In the genomic region with DNA sequence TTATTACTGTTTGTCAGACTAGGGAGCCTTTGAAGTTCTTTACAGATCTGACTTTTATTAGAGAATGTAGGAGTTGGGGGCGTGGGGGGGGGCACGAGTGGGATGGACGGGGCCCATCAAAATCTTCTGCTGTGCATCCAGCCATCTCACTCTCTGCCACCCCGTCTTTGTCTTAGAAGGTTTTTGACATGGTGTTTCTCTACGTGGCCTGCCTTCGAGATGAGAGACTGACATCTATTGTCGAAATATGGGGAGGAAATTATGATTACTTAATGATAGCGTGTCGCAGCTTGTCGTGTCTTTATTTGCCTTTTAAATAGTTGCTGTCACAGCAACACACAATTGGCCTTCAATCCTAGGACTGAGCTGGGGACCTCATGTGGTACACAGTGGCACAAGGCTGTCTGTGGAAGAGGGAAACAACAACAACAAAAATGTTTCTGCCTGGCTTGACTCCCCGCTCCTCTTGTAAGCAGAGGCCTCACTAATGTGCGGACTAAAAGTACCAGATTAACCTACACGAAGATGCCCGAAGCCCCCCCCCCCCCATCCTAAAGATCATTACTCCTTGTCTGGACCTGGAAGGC, we compare ENCODE assay signal across 10 mouse cellular contexts. TPM values are rescaled to one million over a fixed set of nuclear protein-coding genes. Genes with fewer than 3 reads are reported as not detected.
A peak's percentile ranks its signal among the peaks of the same experiment; 100 is the strongest.
DNase-seq lines count a peak whose midpoint lies in the region; ATAC-seq and TF ChIP-seq lines count a peak whose summit lies in the region.
"Had no signal": no experiment of that assay in that cellular context is flagged by ENCODE, and none has a peak within 500 bp of the region (broad histone marks: within the 10 kb centered on the region; RNA-seq: fewer than 3 reads in every experiment).

No protein-coding gene starts in this region.

- no peak for TF ChIP-seq POLR2A in thymus, adult 2 months (IDR thresholded peaks at IDR 0.05; ENCODE audit: control insufficient read depth, extremely low read depth, insufficient read depth, low read length, poor library complexity)
- TF ChIP-seq POLR2A in limb, embryonic 14.5 days (IDR thresholded peaks at IDR 0.05; ENCODE audit: borderline replicate concordance, extremely low read depth, insufficient read depth, insufficient read length), result no peak

- intact Hi-C loops in gastrocnemius, adult 2 months (cut with DNase I), result no loop called here

- no peaks in the 10 kb centered on the region for H3K27me3 ChIP-seq in thymus, adult 2 months (ENCODE audit: control insufficient read depth, insufficient read depth, low read length)
- H3K27me3 ChIP-seq in limb, embryonic 14.5 days (ENCODE audit: control insufficient read depth, insufficient read depth, low read length), result no peaks in the 10 kb centered on the region
- no peaks in the 10 kb centered on the region for H3K27me3 ChIP-seq in stomach, embryonic 16.5 days (ENCODE audit: control insufficient read depth, insufficient read depth, low read length)

- no peak for ATAC-seq in limb, embryonic 14.5 days (ENCODE audit: low FRiP score, low read depth)
- no peak for ATAC-seq in stomach, embryonic 16.5 days (ENCODE audit: insufficient read depth, low FRiP score)

- H3K9ac ChIP-seq in limb, embryonic 14.5 days (ENCODE audit: low read depth, low read length, severe bottlenecking), result peak overlapping the region; percentile 28; the same call in 1 of the 2 replicates
- H3K9ac ChIP-seq in stomach, embryonic 16.5 days (ENCODE audit: low read length), result peak overlapping the region; percentile 57

- H3K9me3 ChIP-seq in limb, embryonic 14.5 days (ENCODE audit: control insufficient read depth, low read length), result no peaks in the 10 kb centered on the region
- H3K9me3 ChIP-seq in stomach, embryonic 16.5 days (replicated peaks; ENCODE audit: control insufficient read depth, low read length), result no peaks in the 10 kb centered on the region

- H3K4me2 ChIP-seq in limb, embryonic 14.5 days (replicated peaks; ENCODE audit: low read depth, low read length, severe bottlenecking), result peak overlapping the region; percentile 41
- peak overlapping the region; percentile 50 for H3K4me2 ChIP-seq in stomach, embryonic 16.5 days (ENCODE audit: low read depth, low read length)

- H3K36me3 ChIP-seq in thymus, adult 2 months (ENCODE audit: control insufficient read depth, insufficient read depth, low read length), result no peaks in the 10 kb centered on the region
- no peaks in the 10 kb centered on the region for H3K36me3 ChIP-seq in limb, embryonic 14.5 days (ENCODE audit: control insufficient read depth, insufficient read depth, low read length)
- H3K36me3 ChIP-seq in stomach, embryonic 16.5 days (ENCODE audit: control insufficient read depth, insufficient read depth, low read length), result no peaks in the 10 kb centered on the region

- 69% methylated on average over 14 of the region's 14 CpGs for WGBS in thymus, adult 2 months
- 13% methylated on average over 14 of the region's 14 CpGs for WGBS in limb, embryonic 14.5 days
- WGBS in stomach, embryonic 16.5 days, result 29% methylated on average over 14 of the region's 14 CpGs

- TF ChIP-seq CTCF in gastrocnemius, adult 2 months (IDR thresholded peaks at IDR 0.05), result no peak
- no peak for TF ChIP-seq CTCF in thymus, adult 2 months (IDR thresholded peaks at IDR 0.05; ENCODE audit: borderline replicate concordance, control insufficient read depth, extremely low read depth, insufficient read depth, low read length, poor library complexity)

- peak overlapping the region; percentile 60 for H3K4me3 ChIP-seq in gastrocnemius, adult 2 months
- no peak overlapping the region for H3K4me3 ChIP-seq in thymus, adult 2 months (ENCODE audit: control insufficient read depth, insufficient read depth, low read length)
- peak overlapping the region; percentile 11; the same call in 1 of the 2 replicates for H3K4me3 ChIP-seq in limb, embryonic 14.5 days (replicated peaks; ENCODE audit: low read length)
- peak overlapping the region; percentile 24; the same call in 1 of the 2 replicates for H3K4me3 ChIP-seq in stomach, embryonic 16.5 days (replicated peaks; ENCODE audit: low read length)
- H3K4me3 ChIP-seq: erythroblast, embryonic 14.5 days had no signal

- peak overlapping the region; percentile 78 for H3K27ac ChIP-seq in gastrocnemius, adult 2 months
- peak overlapping the region; percentile 53; the same call in 1 of the 2 replicates for H3K27ac ChIP-seq in thymus, adult 2 months (ENCODE audit: control insufficient read depth, insufficient read depth, low read length)
- peak overlapping the region; percentile 92 for H3K27ac ChIP-seq in limb, embryonic 14.5 days (replicated peaks; ENCODE audit: low read depth, low read length)
- H3K27ac ChIP-seq in stomach, embryonic 16.5 days (ENCODE audit: low read length), result peak overlapping the region; percentile 88

- DNase-seq in gastrocnemius, adult 2 months, result no peak
- no peak for DNase-seq in gastrocnemius, postnatal 25 days
- no peak for DNase-seq in thymus, adult 2 months
- DNase-seq in thymus, postnatal 14 days, result no peak
- DNase-seq in limb, embryonic 14.5 days (ENCODE audit: low spot score), result no peak
- no peak for DNase-seq in cerebellum, adult 8-10 months
- no peak for DNase-seq in urinary bladder, adult 18-20 months (ENCODE audit: low spot score in 2 of 2)
- DNase-seq: left cerebral cortex, postnatal 4 days had no signal

- H3K4me1 ChIP-seq in thymus, adult 2 months (replicated peaks; ENCODE audit: control insufficient read depth, insufficient read depth, low read length), result peaks cover 3% of the 10 kb centered on the region; the same call in 1 of the 2 replicates
- H3K4me1 ChIP-seq in limb, embryonic 14.5 days (ENCODE audit: control insufficient read depth, insufficient read depth, low read length), result peaks cover 23% of the 10 kb centered on the region
- H3K4me1 ChIP-seq in stomach, embryonic 16.5 days (ENCODE audit: control insufficient read depth, insufficient read depth, low read length), result peaks cover 14% of the 10 kb centered on the region

RNA-seq across cellular contexts. Expression of a gene that starts 51.5 kb away (rescaled TPM):
- under 1 TPM; 0.33 to 0.45 TPM for total RNA-seq in gastrocnemius, adult 2 months (2021)
- total RNA-seq in gastrocnemius, postnatal 25 days (2021), result 1 to 10 TPM in 1 of 2 experiments, under 1 TPM in 1; 0.38 to 1.3 TPM
- 7.0 and 7.6 TPM in 2 replicates for polyA plus RNA-seq in thymus, adult 2 months (2012; rRNA removed)
- 6.1 and 7.8 TPM in 2 replicates for polyA plus RNA-seq in limb, embryonic 14.5 days (2012; rRNA removed)
- polyA plus RNA-seq in limb, embryonic 14.5 days (2014; fragmentation: Nextera tagmentation; extraction: Ambion mirVana), result 10.3 and 10.4 TPM in 2 replicates
- polyA plus RNA-seq in stomach, embryonic 16.5 days (2015; fragmentation: Nextera tagmentation; extraction: Ambion mirVana), result 2.2 and 3.0 TPM in 2 replicates
